Mouse (Mus musculus) intestine, embryonic 15.5 days (tissue): ENCODE data around the gene Zfp672. TPM values are rescaled to one million over a fixed set of nuclear protein-coding genes. Genes with fewer than 3 reads are reported as not detected.
A peak's percentile ranks its signal among the peaks of the same experiment; 100 is the strongest.
"Not testable (repeated sequence)": the region's sequence is repeated elsewhere in the genome, so short reads cannot be mapped to it uniquely, and the experiment has no call there.

Experiments
- ATAC-seq: fragments of 200-750 bp; cut with Nextera tagmentation; 2 replicates; pipeline ENCODE4 v1.8.0; 2017; ENCODE audit warnings: moderate TSS enrichment, moderate library complexity
- H3K27ac ChIP-seq: fragments of 300-500 bp; sonication (generic); 2 replicates; pipeline ENCODE4 v1.5.1; 2015; ENCODE audit warnings: mild to moderate bottlenecking, inconsistent platforms
- H3K27me3 ChIP-seq: fragments of 300-500 bp; sonication (generic); replicated peaks from 2 replicates; pipeline ENCODE4 v1.6.1; 2015; ENCODE audit warnings: inconsistent platforms
- H3K36me3 ChIP-seq: fragments of 300-500 bp; sonication (generic); 2 replicates; pipeline ENCODE4 v1.6.1; 2015; ENCODE audit warnings: inconsistent platforms
- H3K4me1 ChIP-seq: fragments of 300-500 bp; sonication (generic); replicated peaks from 2 replicates; pipeline ENCODE4 v1.6.1; 2015; ENCODE audit warnings: inconsistent platforms
- H3K4me2 ChIP-seq: fragments of 300-500 bp; sonication (generic); replicated peaks from 2 replicates; pipeline ENCODE4 v1.6.1; 2015; ENCODE audit warnings: mild to moderate bottlenecking, inconsistent platforms
- H3K4me3 ChIP-seq: fragments of 300-500 bp; sonication (generic); replicated peaks from 2 replicates; pipeline ENCODE4 v1.5.1; 2015; ENCODE audit warnings: inconsistent platforms
- H3K9ac ChIP-seq: fragments of 300-500 bp; sonication (generic); 2 replicates; pipeline ENCODE4 v1.6.1; 2015; ENCODE audit warnings: inconsistent platforms
- H3K9me3 ChIP-seq: fragments of 300-500 bp; sonication (generic); 2 replicates; pipeline ENCODE4 v1.6.1; 2016; ENCODE audit warnings: inconsistent platforms
- WGBS: fragments of 180-500 bp; shearing (Covaris S2); methylation state at CpG from one replicate; pipeline ENCODE4 v1.1.7; 2015; 5-methylcytosine and 5-hydroxymethylcytosine counted together
- polyA plus RNA-seq: library from polyadenylated mRNA; unstranded; fragments of >200 nt; fragmentation: Nextera tagmentation; extraction: Ambion mirVana; gene quantifications from 2 replicates; pipeline ENCODE4 v1.2.1, GENCODE M21; 2015

The Zfp672 gene
- polyA plus RNA-seq, 1 experiment from 2014 or later = 42.7 TPM

DNA sequence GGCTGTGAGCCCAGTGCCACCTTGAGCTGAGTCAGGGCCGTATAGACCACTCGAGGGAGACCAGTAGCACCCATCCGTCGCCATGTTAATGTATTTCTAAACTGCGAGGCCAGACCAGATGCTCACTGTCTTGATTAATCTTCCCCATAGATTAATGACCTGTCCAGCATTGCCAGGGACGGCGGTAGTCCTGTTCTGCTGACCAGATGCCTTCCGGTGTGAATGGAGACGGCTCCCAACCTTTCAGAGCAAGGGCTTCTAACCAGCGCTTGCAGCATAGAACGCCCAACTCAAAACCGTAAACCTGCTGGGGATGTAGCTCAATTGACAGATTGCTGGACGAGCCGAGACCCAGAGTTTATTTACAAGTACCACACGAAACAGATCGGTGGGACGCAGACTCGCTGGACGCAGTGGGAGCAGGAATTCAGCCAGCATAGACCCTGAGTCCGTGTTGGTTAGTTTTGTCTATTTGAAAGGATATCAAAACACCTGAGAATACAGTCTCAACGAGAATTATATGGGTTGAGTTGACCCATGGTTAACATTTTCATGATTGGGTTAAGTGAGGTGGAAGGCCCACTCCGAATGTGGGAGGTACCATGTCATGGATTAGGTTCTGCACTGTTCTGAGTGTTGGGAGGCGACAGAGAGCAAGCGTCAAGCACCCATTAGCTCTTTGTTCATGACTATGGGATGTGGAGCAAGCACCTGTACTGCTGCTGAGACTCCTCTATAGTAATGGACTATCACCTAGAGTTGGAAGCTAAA lies 6.4 kb downstream of the Zfp672 start:
- Histone ChIP-seq H3K4me2 (peak overlapping the region; percentile 81), H3K9ac (peak overlapping the region; percentile 41), H3K4me1 (peaks cover 11% of the 10 kb centered on the region), H3K27me3 (no peaks in the 10 kb centered on the region), H3K27ac (peak overlapping the region; percentile 98), H3K36me3 (peaks cover 13% of the 10 kb centered on the region; the same call in 1 of the 2 replicates), H3K4me3 (peak overlapping the region; percentile 86), H3K9me3 (no peaks in the 10 kb centered on the region)
- 8% methylated on average over 24 of the region's 24 CpGs for WGBS
- peak; percentile 42; the same call in 1 of the 2 replicates for ATAC-seq

DNA sequence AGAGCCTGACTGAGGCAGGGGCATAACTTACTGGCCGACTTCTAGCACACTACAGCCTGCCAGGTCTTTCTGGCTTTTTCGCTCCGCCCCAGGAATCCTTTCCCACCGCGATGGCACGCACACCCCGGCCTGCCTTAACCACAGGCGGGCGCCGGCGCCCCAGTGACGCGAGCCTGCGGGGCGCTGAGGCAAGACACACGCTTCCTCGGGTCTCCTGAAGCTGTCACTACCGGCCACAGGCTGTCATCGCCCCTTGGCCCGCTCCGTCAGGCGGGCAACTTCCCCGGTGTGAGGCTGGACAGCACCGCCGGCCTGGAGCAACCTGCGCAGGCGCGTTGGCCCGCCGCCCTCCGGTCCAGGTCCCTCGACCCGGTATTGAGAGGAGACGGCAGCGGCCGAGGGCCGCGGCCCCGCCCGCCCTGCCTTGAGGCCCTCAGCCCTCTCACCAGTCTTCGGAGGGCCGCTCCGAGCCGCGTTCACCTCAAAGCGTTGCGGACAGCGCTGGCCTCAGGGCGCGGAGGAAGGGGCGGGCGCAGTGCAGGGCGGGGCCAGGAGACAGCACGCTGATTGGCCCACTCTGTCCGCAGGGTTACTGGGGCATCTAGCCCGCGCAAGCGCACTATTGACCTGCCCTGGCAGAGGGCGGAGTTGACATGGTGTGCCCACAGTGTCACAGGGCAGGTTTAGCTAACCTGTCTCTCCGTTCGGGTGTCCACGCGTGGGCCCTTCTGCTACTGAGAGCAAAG lies 7.1 kb downstream of the Zfp672 start:
- under 1% methylated on average over 59 of the region's 63 CpGs for WGBS
- Histone ChIP-seq H3K9ac (peak overlapping the region; percentile 89), H3K36me3 (peaks cover 13% of the 10 kb centered on the region; the same call in 1 of the 2 replicates), H3K9me3 (no peaks in the 10 kb centered on the region), H3K27ac (peak overlapping the region; percentile 98), H3K27me3 (no peaks in the 10 kb centered on the region), H3K4me1 (peaks cover 11% of the 10 kb centered on the region), H3K4me2 (peak overlapping the region; percentile 81), H3K4me3 (peak overlapping the region; percentile 86)
- ATAC-seq = peak; percentile 99

DNA sequence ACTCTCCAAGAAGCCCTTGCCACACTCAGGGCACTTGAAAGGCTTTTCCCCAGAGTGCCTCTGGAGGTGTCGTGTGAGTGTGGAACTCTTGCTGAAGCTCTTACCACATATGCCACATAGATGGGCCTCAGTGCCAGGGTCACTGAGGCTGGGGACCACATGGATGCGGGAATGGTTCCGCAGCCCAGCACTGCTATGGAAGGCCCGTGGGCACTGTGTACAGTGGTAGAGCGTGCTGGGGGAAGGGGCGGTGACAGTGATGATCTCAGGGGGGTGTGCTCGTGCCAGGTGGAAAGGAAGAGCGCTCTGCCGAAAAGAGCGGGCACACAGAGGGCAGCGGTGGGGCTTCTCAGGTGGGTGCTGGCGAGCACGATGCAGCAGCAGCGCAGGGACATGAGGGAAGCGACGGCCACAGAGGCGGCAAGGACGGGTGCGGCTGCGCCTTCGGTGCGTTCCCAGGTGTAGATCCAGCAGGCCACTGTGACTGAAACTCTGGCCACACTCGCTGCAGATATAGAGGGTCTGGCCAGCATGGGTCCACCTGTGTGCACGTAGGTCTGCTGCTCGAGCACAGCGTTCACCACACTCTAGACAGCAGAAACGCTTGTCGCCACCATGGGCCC lies 13.3 kb downstream of the Zfp672 start:
- H3K4me1 ChIP-seq = peaks cover 5% of the 10 kb centered on the region
- H3K27ac ChIP-seq = no peak overlapping the region
- H3K4me3 ChIP-seq = no peak overlapping the region
- ATAC-seq = no peak
- no peaks in the 10 kb centered on the region for H3K9me3 ChIP-seq
- no peaks in the 10 kb centered on the region for H3K27me3 ChIP-seq
- no peak overlapping the region for H3K4me2 ChIP-seq
- peaks cover 18% of the 10 kb centered on the region for H3K36me3 ChIP-seq
- 76% methylated on average over 28 of the region's 28 CpGs for WGBS
- H3K9ac ChIP-seq = no peak overlapping the region

DNA sequence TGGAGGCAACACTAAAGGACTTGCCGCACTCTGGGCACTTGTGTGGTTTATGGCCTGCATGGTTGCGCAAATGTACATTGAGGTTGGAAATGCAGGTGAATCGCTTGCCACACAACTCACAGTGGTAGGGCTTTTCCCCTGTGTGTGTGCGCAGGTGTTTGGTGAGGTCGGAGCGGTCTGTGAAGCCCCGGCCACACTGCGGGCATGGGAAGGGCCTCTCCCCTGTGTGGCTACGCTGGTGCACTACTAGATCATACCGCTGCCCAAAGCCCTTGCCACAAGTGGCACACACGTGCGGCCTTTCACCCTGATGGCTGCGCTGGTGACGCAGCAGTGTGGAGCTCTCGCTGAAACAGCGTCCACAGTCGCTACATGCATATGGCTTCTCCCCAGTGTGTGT lies 13.8 kb downstream of the Zfp672 start:
- peaks cover 18% of the 10 kb centered on the region for H3K36me3 ChIP-seq

DNA sequence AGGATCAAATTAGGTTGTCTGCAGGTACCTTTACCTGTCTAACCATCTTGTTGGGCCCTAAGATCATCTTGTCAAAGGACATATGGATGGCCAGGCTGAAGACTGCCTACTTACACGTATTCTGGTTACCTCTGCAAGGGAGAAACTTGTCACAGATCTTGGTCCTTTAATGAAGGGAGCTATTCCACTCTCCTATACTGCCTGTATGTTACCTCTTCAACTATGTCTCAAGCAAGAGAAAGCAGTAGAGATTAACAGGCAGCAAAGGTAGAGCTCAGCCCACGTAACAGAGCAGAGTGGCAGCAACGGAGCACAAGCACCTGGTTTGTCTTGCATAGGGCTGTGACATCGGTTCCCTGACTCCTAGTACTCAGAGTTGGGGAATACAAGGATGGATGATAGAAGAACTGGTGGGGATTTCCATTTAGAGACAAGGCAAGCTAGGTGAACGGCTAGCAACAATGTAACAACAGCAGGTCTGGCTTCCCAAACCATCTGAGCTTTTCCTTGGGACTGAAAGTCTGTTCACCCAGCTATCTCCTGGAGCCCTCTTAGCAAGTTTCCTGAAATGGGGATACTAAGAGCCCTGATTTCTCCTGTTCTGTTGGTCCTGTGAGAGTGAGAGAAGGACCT lies 14.5 kb downstream of the Zfp672 start:
- ATAC-seq = no peak
- H3K27me3 ChIP-seq = no peaks in the 10 kb centered on the region
- peaks cover 18% of the 10 kb centered on the region for H3K36me3 ChIP-seq
- no peak overlapping the region for H3K4me2 ChIP-seq
- no peak overlapping the region for H3K9ac ChIP-seq
- no peaks in the 10 kb centered on the region for H3K4me1 ChIP-seq
- H3K27ac ChIP-seq = no peak overlapping the region
- 89% methylated on average over 5 of the region's 5 CpGs for WGBS
- H3K9me3 ChIP-seq = no peaks in the 10 kb centered on the region
- H3K4me3 ChIP-seq = no peak overlapping the region

More for the DNA sequence above, 13.8 kb downstream of the Zfp672 start:
- 84% methylated on average over 17 of the region's 17 CpGs for WGBS
- no peaks in the 10 kb centered on the region for H3K4me1 ChIP-seq
- H3K9ac ChIP-seq = no peak overlapping the region
- no peak overlapping the region for H3K4me3 ChIP-seq
- H3K27me3 ChIP-seq = no peaks in the 10 kb centered on the region
- ATAC-seq = no peak
- H3K9me3 ChIP-seq = no peaks in the 10 kb centered on the region
- no peak overlapping the region for H3K27ac ChIP-seq
- no peak overlapping the region for H3K4me2 ChIP-seq

DNA sequence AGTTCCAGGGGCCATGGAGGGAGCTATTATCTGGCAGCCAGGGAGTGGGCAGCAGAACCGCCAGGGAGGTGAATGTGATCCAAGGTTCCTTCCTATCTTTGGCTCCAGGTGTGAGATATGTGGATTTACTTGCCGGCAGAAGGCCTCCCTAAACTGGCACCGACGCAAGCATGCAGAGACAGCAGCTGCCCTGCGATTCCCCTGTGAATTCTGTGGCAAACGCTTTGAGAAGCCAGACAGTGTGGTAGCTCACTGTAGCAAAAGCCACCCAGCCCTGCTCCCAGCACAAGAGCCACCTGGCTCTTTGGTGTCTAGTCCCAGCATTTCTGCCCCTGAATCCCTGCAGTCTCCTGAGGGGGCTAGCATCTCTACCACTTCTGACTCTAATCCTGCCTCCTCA lies 16.1 kb downstream of the Zfp672 start:
- Histone ChIP-seq H3K9ac (no peak overlapping the region), H3K27me3 (no peaks in the 10 kb centered on the region), H3K27ac (no peak overlapping the region), H3K4me3 (no peak overlapping the region), H3K36me3 (peaks cover 14% of the 10 kb centered on the region), H3K4me2 (no peak overlapping the region), H3K9me3 (no peaks in the 10 kb centered on the region), H3K4me1 (no peaks in the 10 kb centered on the region)
- no peak for ATAC-seq
- 86% methylated on average over 6 of the region's 6 CpGs for WGBS

DNA sequence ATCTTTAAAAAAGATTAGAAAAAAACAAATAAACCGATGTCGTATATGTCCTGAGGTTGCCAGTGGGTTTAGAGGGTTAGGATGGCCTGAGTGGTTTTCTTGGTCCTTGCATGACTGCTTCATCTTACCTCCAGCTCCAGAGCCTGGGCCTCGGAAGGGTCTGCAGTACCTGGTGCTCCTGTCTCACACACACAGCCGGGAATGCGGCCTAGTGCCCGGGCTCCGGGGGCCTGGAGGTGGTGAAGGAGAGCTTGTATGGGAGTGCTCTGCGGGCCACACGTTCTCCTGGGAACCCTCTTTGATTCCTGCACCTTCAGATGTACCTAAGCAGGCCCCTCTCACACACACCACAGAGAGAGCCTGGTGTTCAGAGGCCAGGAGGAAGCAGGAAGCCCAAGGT lies 21.5 kb downstream of the Zfp672 start:
- Histone ChIP-seq H3K4me3 (no peak overlapping the region), H3K27me3 (no peaks in the 10 kb centered on the region), H3K9me3 (no peaks in the 10 kb centered on the region), H3K4me2 (no peak overlapping the region), H3K36me3 (no peaks in the 10 kb centered on the region), H3K9ac (no peak overlapping the region), H3K27ac (no peak overlapping the region), H3K4me1 (peaks cover 15% of the 10 kb centered on the region; the same call in 1 of the 2 replicates)
- no peak for ATAC-seq
- WGBS = 89% methylated on average over 9 of the region's 9 CpGs

DNA sequence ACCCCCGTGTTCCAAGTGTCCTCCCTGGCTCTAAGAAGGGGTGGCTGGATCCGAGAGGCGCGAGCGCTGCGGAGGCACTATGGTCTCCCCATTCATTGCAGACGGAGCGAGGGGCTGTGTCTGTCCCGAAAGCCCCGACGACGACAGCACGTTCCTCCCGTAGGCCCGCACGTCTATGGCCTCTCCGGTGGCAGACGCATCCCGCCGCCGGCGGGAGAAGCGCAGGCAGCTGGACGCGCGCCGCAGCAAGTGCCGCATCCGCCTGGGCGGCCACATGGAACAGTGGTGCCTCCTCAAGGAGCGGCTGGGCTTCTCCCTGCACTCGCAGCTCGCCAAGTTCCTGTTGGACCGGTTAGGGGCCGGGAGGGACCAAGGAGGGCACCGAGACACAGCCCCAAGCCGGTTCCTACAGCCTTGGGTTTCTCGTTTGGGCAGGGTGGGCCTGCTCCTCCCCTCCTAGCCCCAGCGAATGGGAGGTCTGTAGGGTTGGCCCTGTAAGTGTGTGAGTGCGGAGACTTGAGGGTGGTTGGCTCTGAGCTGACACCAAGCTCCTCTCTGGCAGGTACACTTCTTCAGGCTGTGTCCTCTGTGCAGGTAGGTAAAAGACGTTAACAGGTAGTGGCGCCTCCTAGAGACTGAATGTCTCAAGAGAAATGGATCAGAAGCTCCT lies 22.6 kb downstream of the Zfp672 start:
- Histone ChIP-seq H3K9ac (peak overlapping the region; percentile 61), H3K27me3 (no peaks in the 10 kb centered on the region), H3K4me3 (peak overlapping the region; percentile 52), H3K4me2 (peak overlapping the region; percentile 90), H3K4me1 (peaks cover 17% of the 10 kb centered on the region; the same call in 1 of the 2 replicates), H3K9me3 (no peaks in the 10 kb centered on the region), H3K36me3 (no peaks in the 10 kb centered on the region), H3K27ac (peak overlapping the region; percentile 90)
- ATAC-seq = peak; percentile 88
- under 1% methylated on average over 42 of the region's 42 CpGs for WGBS

DNA sequence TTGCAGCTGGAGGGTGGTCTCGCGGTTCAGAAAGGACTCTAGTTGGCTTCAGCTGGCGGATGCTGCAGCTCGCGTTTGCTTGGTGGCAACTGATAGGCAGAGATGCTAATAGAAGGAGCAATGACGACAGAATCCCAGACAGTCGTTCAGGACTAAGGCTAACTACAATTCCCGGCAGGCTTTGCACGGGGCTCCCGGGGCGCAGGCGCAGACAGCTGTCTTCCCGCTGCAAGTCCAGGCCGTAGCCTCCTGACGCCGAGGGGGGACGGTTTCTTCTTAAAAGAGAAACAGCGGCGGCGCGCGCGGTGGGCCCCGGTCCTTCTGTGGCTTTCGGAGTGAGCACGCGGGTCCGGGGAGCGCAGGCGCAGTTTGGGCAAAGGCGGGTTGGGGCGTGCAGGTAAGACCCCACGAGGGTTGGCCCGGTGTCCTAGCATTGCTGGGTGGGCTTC lies 23.3 kb downstream of the Zfp672 start, which contains the start of gene Zfp692:
TSS of gene Zfp692 (plus strand) at position 210 of the 449 bp plus-strand sequence.
- H3K4me2 ChIP-seq = peak within 1 kb of the TSS; percentile 90
- ATAC-seq = peak; percentile 75
- H3K4me3 ChIP-seq = peak within 1 kb of the TSS; percentile 52
- peak within 1 kb of the TSS; percentile 61 for H3K9ac ChIP-seq
- WGBS = 0% methylated on average over 34 of the region's 34 CpGs
- no peaks in the 10 kb centered on the region for H3K9me3 ChIP-seq
- H3K36me3 ChIP-seq = no peaks in the 10 kb centered on the region
- no peaks in the 10 kb centered on the region for H3K27me3 ChIP-seq
- H3K4me1 ChIP-seq = peaks cover 17% of the 10 kb centered on the region; the same call in 1 of the 2 replicates
- peak within 1 kb of the TSS; percentile 90 for H3K27ac ChIP-seq

DNA sequence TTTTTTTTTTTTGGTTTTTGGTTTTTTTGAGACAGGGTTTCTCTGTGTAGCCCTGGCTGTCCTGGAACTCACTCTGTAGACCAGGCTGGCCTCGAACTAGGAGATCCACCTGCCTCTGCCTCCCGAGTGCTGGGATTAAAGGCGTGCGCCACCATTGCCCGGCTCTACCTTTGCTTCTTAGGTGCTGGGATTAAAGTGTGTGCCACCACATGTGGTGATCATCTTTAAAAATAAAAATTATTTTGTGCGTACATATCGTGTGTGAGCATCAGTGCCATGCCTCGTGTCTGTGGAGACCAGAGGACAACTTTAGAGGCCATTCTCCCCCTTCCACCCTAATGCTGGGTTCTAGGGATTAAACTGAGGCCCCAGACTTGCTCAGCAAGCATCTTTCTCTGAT lies 24.8 kb downstream of the Zfp672 start:
- H3K4me3 ChIP-seq, H3K27ac ChIP-seq, ATAC-seq, H3K9me3 ChIP-seq, H3K4me2 ChIP-seq, H3K36me3 ChIP-seq, H3K27me3 ChIP-seq, H3K9ac ChIP-seq: not testable (repeated sequence)
- peaks cover 20% of the 10 kb centered on the region; the same call in 1 of the 2 replicates for H3K4me1 ChIP-seq
- 92% methylated on average over 8 of the region's 8 CpGs for WGBS

DNA sequence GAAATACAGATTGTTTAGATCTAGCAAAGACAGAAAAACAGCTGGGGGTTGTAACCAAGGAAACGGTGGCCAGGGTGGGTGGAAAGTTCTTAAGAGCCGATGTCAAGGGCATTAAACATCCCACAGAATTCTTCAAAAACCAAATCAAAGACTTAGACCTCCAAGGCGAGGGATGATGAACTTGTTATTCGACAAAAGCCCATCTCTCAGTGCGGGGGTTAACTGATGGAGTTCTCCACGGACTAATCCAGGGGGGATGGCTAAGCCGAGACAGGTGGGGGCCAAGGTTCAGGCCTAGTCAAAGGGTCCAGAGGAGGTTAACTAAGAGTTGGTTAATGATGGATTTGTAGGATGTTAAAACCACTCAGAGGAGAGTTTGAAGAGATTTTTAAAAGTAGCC lies 26.5 kb downstream of the Zfp672 start:
- no peak for ATAC-seq
- Histone ChIP-seq H3K9me3 (no peaks in the 10 kb centered on the region), H3K27ac (no peak overlapping the region), H3K9ac (no peak overlapping the region), H3K4me1 (peaks cover 20% of the 10 kb centered on the region; the same call in 1 of the 2 replicates), H3K27me3 (no peaks in the 10 kb centered on the region), H3K4me3 (no peak overlapping the region), H3K4me2 (peak overlapping the region; percentile 47), H3K36me3 (no peaks in the 10 kb centered on the region)
- WGBS = 21% methylated on average over 7 of the region's 7 CpGs
